Mouse (Mus musculus) 416B (cell line): Measurements from ENCODE around the gene Selenos.

Experiments used
- DNase-seq: peaks from one replicate; pipeline ENCODE4 v3.0.0; 2011; ENCODE audit warnings: low read depth

Selenos gene

DNA sequence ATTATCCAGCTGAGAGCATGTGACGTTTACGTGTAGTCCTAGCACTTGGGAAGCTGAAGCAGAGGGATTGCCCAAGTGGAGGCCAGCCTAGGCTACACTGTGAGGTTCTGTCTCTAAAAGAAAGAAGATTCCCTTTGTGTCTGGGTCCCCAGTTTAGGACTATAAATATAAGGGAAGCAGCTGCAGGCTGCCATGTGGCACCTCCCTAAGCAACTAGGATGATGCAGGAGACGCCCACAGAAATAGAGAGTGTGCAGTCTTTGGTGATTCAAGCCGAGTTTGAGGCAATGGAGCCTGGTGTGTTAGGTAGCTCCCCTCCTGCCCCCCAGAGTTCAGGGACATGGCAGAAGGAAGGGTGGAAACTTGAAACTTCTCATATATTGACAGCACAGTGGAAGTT, 8.2 kb downstream of the Selenos start:
- no peak for DNase-seq

- no peak for DNase-seq
These were observed 8.6 kb downstream of the Selenos start for GRCm38 (mm10) chr7:66088077-66088476.

GRCm38 (mm10) chr7:66090676-66091190, 11.3 kb downstream of the Selenos start:
- DNase-seq, result no peak

DNA sequence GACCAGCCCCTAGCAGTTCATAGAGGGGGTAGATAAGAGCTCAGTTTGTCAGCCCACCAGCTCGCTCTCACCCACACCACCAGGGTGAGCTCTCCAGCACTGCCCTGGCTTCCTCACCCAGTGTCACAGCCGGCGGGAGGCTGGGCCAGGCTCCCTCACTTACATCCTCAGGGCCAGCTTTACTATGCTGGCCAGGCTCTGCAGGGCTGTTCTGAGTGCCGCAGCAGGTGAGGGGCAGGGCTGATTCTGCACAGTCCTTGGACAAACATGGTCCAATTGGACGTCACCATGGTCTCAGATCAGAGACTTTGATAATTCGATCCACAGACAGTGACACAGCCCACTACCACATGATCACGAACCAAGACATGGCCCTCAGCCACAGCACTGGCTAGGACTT, 12.1 kb downstream of the Selenos start:
- no peak for DNase-seq

DNA sequence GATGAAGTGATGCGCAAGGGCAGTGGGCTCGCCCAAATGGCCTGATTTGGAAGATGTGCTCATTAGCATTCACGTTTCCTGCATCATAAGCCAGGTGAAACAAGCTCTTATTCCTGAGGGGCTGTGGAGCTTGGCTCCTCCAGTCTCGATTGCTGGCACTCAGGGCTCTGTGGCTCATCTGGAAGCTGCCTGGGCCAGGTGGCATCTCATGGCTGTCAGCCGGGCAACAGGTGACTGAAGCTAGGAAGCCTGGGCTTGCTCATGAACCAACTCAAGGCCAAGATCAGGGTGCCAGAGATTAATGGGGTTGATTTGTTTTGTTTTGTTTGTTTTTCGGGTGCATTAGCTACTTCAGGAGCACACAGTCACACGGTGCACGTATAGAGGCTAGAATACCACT, 13.2 kb downstream of the Selenos start:
- DNase-seq, result no peak

DNA sequence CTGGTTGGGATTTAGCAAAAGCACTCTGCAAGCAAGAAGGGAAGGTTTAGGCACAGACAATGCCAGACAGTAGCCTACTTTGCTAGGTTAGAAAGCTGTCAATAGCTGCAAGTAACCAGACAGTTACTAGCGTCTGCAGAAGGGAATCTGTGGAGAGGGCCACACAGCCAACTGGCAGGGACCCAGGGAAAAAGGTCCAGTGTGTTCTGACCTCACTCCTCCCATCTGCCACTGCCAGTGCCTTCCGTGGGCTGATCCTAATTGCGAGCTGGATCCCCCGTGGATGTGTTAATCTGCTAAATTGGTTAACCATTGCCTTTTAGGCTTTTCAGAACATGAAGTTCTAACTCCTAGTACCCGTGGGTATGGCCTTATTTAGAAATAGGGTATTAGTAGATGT, 14.7 kb downstream of the Selenos start:
- no peak for DNase-seq

DNA sequence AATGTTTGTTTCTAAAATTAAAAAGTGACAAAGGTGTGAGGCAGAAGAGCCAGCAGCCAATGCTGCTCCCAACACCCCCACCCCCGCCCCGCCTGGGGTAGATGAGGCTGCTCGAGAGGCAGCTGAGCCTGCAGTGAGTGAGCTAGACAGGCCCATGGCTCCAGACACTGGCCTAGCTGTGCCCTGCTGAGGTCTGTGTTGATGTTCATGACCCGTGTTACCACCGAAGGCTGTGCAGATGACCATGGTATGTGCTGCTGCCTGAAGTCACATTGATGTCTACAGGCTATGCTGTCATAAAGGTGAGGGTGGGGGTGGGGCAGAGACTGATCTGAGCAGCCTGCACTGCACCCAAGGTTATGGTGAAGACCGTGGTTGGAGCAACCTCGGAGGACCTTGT, 19.4 kb downstream of the Selenos start:
- DNase-seq, result no peak

GRCm38 (mm10) chr7:66101866-66102265, 22.4 kb downstream of the Selenos start:
- peak; percentile 76 for DNase-seq

DNA sequence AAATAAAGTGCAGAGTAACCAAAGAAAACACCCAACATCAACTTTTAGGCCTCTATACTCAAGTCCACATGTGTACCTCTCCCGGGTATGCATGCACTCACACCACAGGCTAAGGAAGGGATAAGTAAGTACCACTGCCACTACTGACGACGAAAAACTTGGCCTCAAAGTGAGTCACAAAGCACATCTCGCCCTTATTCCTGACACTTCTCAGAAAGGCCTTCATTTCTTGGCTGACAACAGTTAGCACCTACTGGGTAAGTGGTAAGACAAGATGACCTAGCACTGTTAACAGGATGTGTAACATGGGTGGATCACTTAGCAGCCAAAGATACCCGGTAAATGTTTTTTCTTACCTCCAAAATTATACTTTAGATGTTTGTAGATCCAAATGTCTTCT, 25.1 kb downstream of the Selenos start:
- DNase-seq, result no peak

DNA sequence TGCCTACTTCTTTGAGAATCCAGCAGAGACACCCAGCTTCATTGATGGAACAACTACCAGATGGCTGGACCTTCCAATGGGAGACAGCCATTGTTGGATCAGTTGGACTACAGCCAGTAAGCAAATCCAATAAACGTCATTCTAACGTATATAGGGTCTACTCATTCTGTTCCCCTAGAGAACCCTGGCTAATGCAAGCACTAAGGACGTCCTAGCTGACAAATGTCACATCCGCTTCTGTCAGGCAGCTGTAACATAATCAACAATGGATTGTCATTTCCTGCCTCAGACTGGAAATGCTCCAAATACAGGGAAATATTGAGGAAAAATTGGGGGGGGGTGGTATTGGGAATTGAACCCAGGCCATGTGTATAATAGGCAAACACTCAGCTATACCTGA, 26.3 kb downstream of the Selenos start:
- no peak for DNase-seq

DNA sequence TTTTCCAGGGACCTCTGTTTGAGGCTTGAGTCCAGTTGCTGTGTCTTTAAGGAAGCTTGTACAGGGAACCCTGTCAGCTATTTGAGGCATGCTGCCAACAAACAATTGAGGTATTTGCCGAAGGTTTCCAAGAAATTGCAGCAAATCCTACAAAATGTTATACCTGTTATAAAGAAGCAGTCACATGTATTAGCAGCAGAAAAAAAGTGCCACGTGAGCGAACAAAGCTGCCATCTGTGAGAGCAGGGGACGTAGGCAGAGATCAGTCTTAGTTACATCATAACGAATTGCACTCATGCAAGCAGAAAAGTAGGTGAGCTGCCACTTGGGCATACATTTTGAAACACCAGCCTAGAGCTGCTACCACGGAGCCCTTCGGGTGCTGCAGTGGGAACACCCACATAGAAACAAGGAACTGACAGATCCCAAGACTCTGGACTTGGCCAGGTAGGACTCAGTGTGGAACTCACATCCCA, 27.2 kb downstream of the Selenos start:
- DNase-seq, result no peak

DNA sequence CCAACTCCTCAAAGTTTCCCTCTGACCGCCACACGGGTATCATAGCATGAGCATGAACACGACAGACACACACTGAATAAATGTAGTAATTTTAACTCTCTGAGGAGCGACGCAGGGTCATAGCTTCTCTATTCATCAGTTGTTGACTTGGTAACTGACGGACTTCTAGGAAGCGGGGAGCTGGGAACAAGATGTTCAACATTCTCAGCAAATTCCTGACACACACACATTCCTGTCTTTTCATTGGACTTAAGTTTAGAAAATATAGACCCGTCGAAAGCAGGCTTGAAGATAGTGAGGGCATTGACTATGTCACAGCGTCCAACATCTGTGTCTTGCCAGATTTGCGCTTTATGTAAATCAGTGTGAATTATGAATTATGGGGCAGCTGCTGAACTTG, 27.8 kb downstream of the Selenos start:
- DNase-seq, result no peak

GRCm38 (mm10) chr7:66107930-66108329, 28.5 kb downstream of the Selenos start:
- peak; percentile 80 for DNase-seq

- peak; percentile 91 for DNase-seq
These were observed 29.8 kb downstream of the Selenos start, which contains the start of gene Chsy1 for GRCm38 (mm10) chr7:66108961-66109854. Gene Chsy1, plus strand, starts transcription at chr7:66109515.

DNA sequence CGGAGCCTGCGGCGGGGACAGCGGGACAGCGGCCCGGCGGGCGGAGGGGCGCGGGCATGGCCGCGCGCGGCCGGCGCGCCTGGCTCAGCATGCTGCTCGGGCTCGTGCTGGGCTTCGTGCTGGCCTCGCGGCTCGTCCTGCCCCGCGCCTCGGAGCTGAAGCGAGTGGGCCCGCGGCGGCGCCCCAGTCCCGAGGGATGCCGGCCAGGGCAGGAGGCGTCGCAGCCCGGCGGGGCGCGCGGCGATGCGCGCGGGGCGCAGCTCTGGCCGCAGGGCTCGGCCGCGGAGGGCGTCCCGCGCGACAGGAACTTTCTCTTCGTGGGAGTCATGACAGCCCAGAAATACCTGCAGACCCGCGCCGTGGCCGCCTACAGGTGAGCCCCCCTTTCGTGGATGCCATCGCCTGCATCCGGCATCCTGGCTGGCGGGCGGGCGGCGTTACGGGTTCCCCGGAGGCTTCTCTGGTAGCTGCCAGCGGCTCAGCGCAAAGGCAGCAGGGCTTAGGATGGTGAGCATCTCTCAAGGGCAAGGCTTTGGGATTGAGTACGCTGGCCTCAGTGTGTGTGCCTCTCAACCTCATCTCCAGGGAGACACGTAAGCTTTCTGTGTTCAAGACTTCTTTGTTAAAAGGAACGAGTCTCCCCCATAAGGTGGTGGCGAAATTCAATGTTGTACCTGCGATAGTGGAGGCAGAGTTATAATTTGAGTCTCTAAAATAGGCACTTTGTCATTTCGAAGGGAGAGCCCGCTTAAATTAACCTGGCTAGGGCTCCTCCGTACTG, 30.6 kb downstream of the Selenos start:
- no peak for DNase-seq

DNA sequence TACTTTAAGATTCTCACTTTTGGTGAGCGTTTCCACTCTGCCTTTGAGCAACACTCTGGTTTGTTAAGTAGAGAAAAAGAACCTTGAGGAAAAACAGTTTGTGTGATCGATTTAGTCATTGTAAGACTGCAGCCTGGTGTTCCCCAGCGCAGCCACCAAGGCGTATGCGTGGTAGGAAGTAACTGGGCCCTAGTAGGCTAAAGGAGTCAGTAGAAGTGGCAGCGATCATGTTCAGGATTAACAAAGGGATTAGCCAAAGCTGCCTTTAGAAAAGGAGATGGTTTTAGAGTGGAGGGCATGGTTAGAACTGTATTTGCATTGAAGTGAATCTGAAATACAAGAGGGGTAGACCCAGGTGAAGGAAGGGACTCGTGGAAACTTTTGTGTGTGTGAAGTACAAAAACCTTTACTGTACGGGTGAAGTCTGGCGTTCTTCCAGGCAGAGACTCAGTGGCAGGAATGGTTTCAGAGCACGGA, 31.2 kb downstream of the Selenos start:
- DNase-seq, result peak; percentile 69

DNA sequence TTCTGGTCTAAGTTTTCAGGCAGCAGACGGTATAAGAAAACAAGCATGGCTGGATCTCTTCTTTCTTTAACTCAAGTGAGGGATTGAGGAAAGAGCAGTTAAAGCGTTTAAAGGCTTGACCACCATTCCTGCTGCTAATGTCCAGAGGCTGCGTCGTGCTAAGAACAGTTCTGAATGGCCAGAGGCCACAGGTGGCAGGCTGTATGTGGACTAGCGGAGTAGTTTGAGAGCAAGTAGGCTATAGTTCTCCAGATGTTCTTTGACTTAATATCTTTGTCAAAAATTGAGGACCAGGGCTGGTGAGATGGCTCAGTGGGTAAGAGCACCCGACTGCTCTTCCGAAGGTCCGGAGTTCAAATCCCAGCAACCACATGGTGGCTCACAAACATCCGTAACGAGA, 31.8 kb downstream of the Selenos start:
- DNase-seq, result peak; percentile 60

DNA sequence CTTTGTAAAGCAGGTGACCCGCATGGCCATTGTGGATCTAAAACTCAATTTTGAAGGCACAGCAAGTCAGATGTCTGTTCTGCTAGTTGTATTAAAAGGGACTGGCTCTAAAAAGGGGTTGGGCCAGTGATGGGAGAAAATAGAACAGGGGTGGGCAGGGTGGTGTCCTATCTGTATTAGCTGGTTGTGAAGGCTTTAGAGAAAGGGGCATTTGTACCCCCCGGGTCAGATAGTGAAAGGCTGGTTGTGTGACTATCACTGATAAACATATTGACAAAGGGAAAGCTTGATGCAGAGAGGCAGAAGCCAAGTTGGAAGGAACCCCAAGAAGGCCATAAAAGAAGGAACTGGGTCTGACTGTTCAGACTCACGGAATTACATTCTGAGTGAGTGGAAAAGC, 34.1 kb downstream of the Selenos start:
- no peak for DNase-seq

DNA sequence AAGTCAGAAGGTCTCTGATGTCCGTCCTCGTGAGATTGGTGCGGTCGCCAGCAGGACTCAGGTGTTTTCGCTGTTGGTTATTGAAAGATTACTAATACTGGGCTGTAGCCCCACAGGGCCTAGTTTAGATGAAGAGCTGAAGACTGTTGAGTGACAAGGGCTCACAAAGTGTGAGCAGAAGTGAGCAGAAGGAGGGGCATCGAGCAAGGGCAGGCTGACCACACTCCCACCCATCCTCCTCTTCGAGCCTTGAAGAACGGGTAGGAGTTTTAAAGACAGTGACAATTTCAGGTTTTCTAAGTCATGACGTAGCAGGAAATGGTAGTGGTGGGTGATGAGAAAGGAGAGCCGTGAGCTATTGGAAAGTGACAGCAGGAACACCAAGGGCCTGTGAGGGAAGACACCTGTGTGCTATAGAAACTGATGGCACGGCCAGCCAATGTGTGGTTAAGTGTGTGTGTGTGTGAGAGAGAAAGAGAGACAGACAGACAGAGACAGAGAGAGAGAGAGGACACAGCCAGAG, 36.4 kb downstream of the Selenos start:
- DNase-seq, result peak; percentile 24

DNA sequence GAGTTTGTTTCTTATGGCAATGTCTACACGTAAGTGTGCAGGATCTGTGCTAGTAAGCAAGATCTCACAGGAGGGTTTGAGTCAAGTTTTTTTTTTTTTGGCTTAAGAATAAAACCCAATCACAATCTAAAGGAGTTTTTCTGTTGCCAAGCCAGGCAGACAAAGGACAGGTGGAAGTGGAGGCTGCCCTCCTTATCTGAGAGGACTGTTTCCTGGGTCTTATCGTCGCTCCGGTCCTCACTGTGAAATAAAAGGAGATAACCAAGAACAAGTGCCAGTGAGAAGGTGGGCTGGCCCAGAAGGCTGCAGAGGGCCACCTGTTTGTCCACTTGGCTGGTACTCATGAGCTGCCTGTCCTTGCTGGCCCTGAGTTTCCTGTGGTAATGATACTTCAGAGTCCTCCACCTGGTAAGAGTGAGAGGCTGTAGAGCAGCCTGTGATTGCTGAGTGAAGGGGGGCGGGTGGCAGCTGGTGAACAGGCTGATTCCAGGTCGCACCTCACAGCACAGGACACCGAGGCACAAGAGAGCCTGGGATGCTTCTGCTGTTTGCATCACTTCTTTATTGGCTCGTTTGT, 37.5 kb downstream of the Selenos start:
- DNase-seq, result no peak

DNA sequence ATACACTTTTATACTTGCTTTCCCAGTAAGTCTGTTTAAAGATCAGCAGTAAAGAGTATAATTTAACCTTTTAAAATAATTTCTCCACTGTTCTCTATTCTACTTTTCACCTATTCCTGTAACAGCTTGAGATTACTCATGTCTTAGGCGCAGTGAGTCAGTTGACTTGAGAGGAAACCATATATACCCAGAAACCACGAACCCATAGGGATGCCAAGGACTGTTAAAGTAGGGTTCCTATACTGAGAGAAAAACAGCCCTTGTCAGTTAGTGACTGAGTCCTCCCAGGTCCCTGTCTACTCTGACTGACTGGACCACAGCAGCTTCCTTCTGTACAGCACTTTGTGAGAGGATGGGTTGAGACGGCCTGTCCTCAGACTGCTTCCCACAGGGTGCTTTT, 38.6 kb downstream of the Selenos start:
- peak; percentile 94 for DNase-seq

GRCm38 (mm10) chr7:66118796-66119195, 39.3 kb downstream of the Selenos start:
- peak; percentile 37 for DNase-seq
